Mouse (Mus musculus) layer of hippocampus, adult 9-11 months (tissue): ENCODE measurements around the gene Syne1.

Experiments used
- DNase-seq: peaks from one replicate; pipeline ENCODE4 v3.0.0; 2022

Syne1 gene

GRCm38 (mm10) chr10:5045213-5045612, 506.1 kb downstream of the Syne1 start:
- no peak for DNase-seq

GRCm38 (mm10) chr10:5044481-5044880, 506.8 kb downstream of the Syne1 start:
- DNase-seq, result no peak

GRCm38 (mm10) chr10:5041254-5041653, 510.0 kb downstream of the Syne1 start:
- no peak for DNase-seq

- no peak for DNase-seq
These were observed 518.9 kb downstream of the Syne1 start for GRCm38 (mm10) chr10:5032192-5033048.

- no peak for DNase-seq
These were observed 521.4 kb downstream of the Syne1 start for GRCm38 (mm10) chr10:5029883-5030282.

- DNase-seq, result no peak
These were observed 522.1 kb downstream of the Syne1 start for GRCm38 (mm10) chr10:5029161-5029560.

GRCm38 (mm10) chr10:5028301-5028700, 523.0 kb downstream of the Syne1 start:
- no peak for DNase-seq

GRCm38 (mm10) chr10:5027208-5027607, 524.1 kb downstream of the Syne1 start:
- DNase-seq, result no peak

- no peak for DNase-seq
These were observed 525.4 kb downstream of the Syne1 start for GRCm38 (mm10) chr10:5025906-5026305.

- DNase-seq, result no peak
These were observed 534.1 kb downstream of the Syne1 start for GRCm38 (mm10) chr10:5017148-5017547.

GRCm38 (mm10) chr10:5014976-5015375, 536.3 kb downstream of the Syne1 start:
- DNase-seq, result no peak

GRCm38 (mm10) chr10:5012004-5012403, 539.3 kb downstream of the Syne1 start:
- DNase-seq, result no peak

GRCm38 (mm10) chr10:5008795-5009366, 542.4 kb downstream of the Syne1 start:
- DNase-seq, result no peak

GRCm38 (mm10) chr10:4996592-4996991, 554.7 kb downstream of the Syne1 start:
- DNase-seq, result no peak

GRCm38 (mm10) chr10:4993802-4994201, 557.5 kb downstream of the Syne1 start:
- DNase-seq, result no peak

GRCm38 (mm10) chr10:4983919-4984318, 567.4 kb downstream of the Syne1 start:
- no peak for DNase-seq

GRCm38 (mm10) chr10:4977374-4977773, 573.9 kb downstream of the Syne1 start:
- no peak for DNase-seq

- no peak for DNase-seq
These were observed 574.7 kb downstream of the Syne1 start for GRCm38 (mm10) chr10:4976557-4976956.

GRCm38 (mm10) chr10:4974246-4974645, 577.0 kb downstream of the Syne1 start:
- no peak for DNase-seq

GRCm38 (mm10) chr10:4972026-4972425, 579.3 kb downstream of the Syne1 start:
- no peak for DNase-seq

- DNase-seq, result no peak
These were observed 579.7 kb downstream of the Syne1 start for GRCm38 (mm10) chr10:4971586-4971985.

GRCm38 (mm10) chr10:4971156-4971555, 580.1 kb downstream of the Syne1 start:
- no peak for DNase-seq
